Mouse (Mus musculus) erythroblast, embryonic 14.5 days (primary cell): ENCODE data around the gene Rreb1. TPM values are rescaled to one million over a fixed set of nuclear protein-coding genes. Genes with fewer than 3 reads are reported as not detected.
A peak's percentile ranks its signal among the peaks of the same experiment; 100 is the strongest.

Source experiments
- H3K27me3 ChIP-seq: 2 replicates; pipeline ENCODE4 v1.6.1; 2012; ENCODE audit warnings: inconsistent platforms; ENCODE audit not compliant: control insufficient read depth
- H3K36me3 ChIP-seq: 2 replicates; pipeline ENCODE4 v1.6.1; 2012; ENCODE audit warnings: mild to moderate bottlenecking, inconsistent platforms; ENCODE audit not compliant: control insufficient read depth
- H3K4me1 ChIP-seq: 2 replicates; pipeline ENCODE4 v1.6.1; 2012; ENCODE audit warnings: inconsistent platforms; ENCODE audit not compliant: control insufficient read depth
- H3K4me3 ChIP-seq: replicated peaks from 2 replicates; pipeline ENCODE3; 2012; ENCODE audit warnings: moderate library complexity, mild to moderate bottlenecking, inconsistent platforms
- H3K9me3 ChIP-seq: 2 replicates; pipeline ENCODE4 v1.6.1; 2012; ENCODE audit warnings: low read length, inconsistent platforms, mixed read lengths; ENCODE audit not compliant: control insufficient read depth
- GATA1 ChIP-seq: IDR thresholded peaks from 2 replicates; pipeline ENCODE4 v1.6.1; 2012; ENCODE audit warnings: low read length, inconsistent platforms, mixed read lengths
- TAL1 ChIP-seq: IDR thresholded peaks from 3 replicates; pipeline ENCODE4 v1.6.1; 2012; ENCODE audit warnings: low read length, inconsistent platforms, mixed read lengths
- polyA plus RNA-seq: library from polyadenylated mRNA; stranded (reverse); fragments of >175 nt; gene quantifications from 2 replicates; pipeline ENCODE4 v1.2.3, GENCODE M21; 2012

The Rreb1 gene
- polyA plus RNA-seq, 1 experiment, result 0.60 TPM

- TF ChIP-seq TAL1 (no peak), GATA1 (no peak)
- Histone ChIP-seq H3K4me3 (peak overlapping the region; percentile 94), H3K36me3 (no peaks in the 10 kb centered on the region), H3K9me3 (no peaks in the 10 kb centered on the region), H3K27me3 (no peaks in the 10 kb centered on the region), H3K4me1 (peaks cover 50% of the 10 kb centered on the region)
Measured at GRCm38 (mm10) chr13:37824331-37824920, 46.2 kb downstream of the Rreb1 start.

DNA sequence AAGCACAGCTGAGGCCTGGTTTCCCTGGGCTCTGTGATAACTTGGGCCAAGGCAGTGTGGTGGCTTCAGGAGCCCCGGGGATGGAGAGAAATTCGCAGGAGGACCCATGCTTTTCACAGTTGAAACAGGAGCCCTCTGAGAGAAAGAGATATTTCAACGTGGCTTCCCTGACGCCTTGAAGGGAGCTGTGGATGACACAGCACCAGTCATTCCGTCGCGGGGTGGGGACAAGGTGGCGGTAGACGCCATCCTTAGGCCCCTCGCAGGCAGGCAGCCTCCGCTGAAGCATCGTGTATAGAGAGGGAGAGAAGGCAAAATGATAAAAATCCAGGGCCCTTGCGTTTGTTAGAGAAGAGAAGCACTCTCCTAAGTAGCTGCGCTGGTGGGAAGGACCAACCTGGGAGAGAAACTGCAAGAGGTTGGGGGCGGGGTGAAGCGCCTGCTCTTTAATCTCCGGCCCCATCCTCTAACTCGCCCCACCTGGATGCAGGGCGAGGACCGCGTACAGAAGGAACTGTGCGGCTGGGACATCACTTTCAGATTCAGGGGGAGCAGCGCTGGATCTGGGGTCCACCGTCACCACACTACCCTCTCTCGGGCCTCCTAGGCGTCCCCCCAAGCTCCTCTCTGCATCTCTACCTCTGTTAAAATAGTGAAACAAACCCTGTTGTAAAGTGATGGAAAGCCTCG, 46.9 kb downstream of the Rreb1 start:
- Histone ChIP-seq H3K4me1 (peaks cover 50% of the 10 kb centered on the region), H3K36me3 (no peaks in the 10 kb centered on the region), H3K4me3 (peak overlapping the region; percentile 94), H3K9me3 (no peaks in the 10 kb centered on the region), H3K27me3 (no peaks in the 10 kb centered on the region)
- TF ChIP-seq GATA1 (no peak), TAL1 (no peak)

DNA sequence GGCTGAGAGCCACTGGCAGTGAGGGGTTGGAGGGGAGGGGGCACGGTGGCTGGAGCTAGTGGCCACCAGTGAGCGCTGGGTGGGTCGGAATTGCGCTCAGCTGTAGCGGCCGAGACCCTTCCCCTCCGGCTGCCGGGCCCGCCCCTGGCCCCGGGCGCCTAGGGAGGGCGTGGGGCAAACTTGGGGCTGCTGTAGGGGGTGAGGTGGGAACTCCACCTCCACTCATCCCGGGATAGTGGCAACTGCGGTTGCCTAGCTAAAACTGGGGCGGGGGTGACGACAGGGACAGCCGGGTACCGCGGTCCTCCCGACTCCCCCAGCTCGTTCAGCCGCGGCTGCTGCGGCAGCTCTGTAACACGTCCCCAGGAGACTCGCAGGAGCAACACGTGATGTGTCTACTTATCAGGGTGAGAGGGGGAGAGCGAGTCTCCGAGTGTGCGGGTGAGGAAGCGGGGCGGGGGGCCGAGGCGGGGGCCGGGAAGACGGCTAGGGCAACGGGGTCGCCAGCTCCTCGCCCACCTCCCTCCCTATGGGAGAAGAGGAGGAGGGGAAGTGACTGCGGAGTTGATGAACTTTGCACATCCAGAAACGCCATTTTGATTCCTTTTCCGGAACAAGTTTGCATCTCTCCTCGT, 47.6 kb downstream of the Rreb1 start:
- TF ChIP-seq TAL1 (no peak), GATA1 (no peak)
- peak overlapping the region; percentile 94 for H3K4me3 ChIP-seq
- H3K4me1 ChIP-seq, result peaks cover 54% of the 10 kb centered on the region
- H3K36me3 ChIP-seq, result no peaks in the 10 kb centered on the region
- H3K9me3 ChIP-seq, result no peaks in the 10 kb centered on the region
- H3K27me3 ChIP-seq, result no peaks in the 10 kb centered on the region

DNA sequence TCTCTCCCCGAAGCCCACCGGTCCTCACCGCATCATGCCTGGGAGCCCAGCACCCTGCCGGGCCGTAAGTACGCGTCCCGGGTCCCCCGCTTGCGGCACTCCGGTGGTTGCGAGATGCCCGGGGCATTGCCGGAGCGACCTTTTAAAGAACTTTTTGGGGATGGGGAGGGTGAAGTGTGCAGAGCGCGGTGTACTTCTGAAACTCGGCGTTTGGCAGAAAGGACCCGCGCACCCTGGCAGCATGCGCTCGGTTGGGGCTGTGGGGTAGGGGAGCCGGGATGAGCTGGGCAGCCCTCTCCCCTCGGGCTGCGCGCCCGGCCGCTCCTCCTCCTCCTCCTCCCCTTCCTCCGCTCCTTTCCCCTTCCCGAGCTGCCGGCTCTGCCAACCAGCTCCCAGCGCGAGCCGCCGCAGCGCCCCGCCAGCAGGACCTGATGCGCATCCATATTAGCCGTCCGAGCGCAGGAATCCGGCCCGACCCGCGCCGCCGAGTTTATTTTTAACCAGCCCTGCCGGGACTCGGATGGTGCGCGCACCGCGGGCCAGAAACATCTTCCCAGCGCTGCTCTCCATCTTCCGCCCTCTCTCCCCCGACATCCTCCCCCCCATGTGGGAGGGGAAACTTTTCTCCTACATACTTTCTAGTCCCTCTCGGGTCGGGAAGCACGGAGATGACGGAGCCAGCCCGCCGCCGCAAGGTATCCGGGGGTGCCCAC, 48.2 kb downstream of the Rreb1 start:
- Histone ChIP-seq H3K4me1 (peaks cover 58% of the 10 kb centered on the region), H3K27me3 (no peaks in the 10 kb centered on the region), H3K4me3 (peak overlapping the region; percentile 94), H3K36me3 (no peaks in the 10 kb centered on the region), H3K9me3 (no peaks in the 10 kb centered on the region)
- no peak for TF ChIP-seq GATA1
- no peak for TF ChIP-seq TAL1

DNA sequence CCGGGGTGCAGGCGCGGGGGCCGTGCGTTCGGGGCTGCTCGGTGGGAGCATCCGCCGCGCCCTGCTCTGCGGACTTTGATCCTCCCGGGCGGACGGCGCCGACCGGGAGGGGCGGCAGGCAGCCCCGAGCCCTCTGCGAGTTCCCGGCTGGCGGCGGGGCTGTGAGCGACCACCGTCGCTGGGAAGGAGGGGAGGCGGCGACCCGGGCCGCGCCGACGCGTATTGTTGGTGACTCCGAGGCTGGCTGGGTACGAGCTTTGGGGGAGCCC, 48.7 kb downstream of the Rreb1 start:
- Histone ChIP-seq H3K4me1 (peaks cover 63% of the 10 kb centered on the region), H3K4me3 (peak overlapping the region; percentile 94), H3K9me3 (no peaks in the 10 kb centered on the region), H3K36me3 (no peaks in the 10 kb centered on the region), H3K27me3 (no peaks in the 10 kb centered on the region)
- TF ChIP-seq TAL1 (no peak), GATA1 (no peak)

DNA sequence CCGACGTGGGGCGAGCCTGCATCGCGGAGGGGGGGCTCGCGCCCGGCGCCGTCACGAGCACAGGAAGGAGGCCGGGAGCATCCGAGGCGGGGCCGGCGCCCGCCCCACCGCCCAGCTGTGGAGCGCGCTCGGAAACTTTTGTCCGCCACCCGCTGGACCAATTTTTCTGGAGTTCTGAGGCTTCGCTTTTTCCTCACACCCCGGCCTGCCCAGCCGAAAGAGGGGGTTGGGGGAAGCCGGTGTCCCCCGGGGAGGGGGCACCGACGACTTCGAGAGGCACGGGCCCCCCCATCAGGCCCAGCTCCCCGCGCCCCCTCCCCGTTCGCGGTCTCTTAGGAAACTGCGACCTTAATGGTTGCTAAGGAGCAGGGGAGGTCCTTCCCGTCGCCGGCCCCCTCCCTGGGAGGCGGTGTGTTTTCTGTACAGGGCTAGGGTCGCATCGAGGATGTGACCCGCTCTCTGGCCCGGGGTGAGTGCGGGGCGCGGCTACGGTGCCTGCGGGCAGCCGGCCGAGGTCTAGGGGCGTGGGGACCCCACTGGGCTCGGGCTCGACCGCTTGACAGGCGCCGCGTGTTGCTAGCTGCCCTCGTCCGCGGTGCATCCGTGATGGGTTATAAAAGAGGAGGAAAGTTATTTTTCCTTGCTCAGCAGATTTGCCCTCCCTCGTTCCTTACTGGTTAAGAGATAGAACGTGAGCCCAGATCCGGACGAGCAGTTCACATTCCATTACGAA, 49.2 kb downstream of the Rreb1 start:
- Histone ChIP-seq H3K4me3 (peak overlapping the region; percentile 94), H3K9me3 (no peaks in the 10 kb centered on the region), H3K27me3 (no peaks in the 10 kb centered on the region), H3K4me1 (peaks cover 68% of the 10 kb centered on the region), H3K36me3 (no peaks in the 10 kb centered on the region)
- no peak for TF ChIP-seq TAL1
- no peak for TF ChIP-seq GATA1

DNA sequence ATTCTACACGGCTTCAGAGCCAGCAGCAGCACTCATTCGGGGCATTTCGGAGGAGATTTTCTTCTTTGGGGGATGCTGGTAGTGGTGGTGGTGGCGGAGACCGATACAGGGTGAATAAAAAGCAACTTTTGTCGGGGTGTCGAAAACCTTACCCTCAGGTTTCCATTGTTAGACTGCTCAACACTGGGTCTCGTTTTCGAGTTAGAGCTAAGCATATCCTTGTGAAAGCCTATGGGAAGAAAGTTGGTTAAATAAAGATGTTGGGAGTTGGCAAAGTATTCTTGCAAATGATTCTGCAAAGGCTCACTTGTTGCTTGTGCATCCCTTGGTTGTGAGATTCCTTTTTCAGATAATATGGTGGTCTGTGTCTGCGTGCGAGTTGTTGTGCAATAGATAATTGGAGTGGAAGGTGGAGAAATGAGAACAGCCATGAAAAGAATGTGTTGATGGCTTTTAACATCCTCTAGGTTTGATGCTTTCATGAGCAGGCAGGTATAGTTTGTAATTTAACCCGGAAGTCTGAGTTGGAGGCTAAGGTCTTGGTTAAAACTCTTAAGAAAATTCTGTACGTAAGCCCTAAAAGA, 49.9 kb downstream of the Rreb1 start:
- Histone ChIP-seq H3K4me3 (peak overlapping the region; percentile 94), H3K27me3 (no peaks in the 10 kb centered on the region), H3K4me1 (peaks cover 74% of the 10 kb centered on the region), H3K36me3 (no peaks in the 10 kb centered on the region; the same call in 1 of the 2 replicates), H3K9me3 (no peaks in the 10 kb centered on the region)
- TF ChIP-seq GATA1 (no peak), TAL1 (no peak)

DNA sequence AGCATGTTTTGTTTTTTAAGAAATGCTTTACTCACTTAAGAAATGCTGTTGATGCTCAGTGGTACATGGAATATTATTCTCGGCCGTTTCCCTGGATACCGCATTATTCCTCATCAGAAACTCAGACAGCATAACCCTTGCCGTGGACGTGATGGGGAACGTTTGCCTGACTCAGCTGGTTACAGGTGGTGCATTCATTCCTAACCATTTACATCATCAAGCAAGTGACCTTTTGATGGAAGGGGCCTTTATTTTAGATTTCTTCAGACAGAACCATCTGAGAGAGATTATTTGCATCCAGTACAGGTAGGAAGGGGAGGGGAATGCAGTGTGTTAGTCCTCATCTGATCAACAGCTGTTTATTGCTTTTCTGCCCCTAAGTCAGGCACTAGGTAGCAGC, 50.7 kb downstream of the Rreb1 start:
- Histone ChIP-seq H3K27me3 (no peaks in the 10 kb centered on the region), H3K4me3 (no peak overlapping the region), H3K4me1 (peaks cover 81% of the 10 kb centered on the region), H3K9me3 (no peaks in the 10 kb centered on the region), H3K36me3 (peaks cover 2% of the 10 kb centered on the region)
- TF ChIP-seq TAL1 (no peak), GATA1 (no peak)

DNA sequence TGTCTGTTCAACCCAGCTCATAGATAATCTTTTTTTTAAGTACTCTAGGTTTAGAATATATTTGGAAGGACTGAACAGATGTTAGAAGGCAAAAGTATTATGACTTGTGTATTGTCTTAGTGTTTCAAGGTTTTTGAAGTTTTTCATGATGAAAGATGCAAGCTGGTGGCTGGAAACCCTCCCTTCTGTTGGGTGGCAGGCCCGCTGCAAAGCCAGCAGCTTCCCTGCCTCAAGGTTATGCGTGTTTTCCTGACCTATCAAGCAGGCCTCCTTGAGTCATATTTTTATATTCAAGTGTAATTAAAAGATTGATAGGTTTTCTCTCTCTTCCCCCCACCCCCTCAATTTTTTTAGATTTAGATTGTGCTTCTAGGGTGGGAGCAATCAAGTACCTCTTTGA, 52.1 kb downstream of the Rreb1 start:
- no peak overlapping the region for H3K4me3 ChIP-seq
- H3K9me3 ChIP-seq, result no peaks in the 10 kb centered on the region
- H3K36me3 ChIP-seq, result peaks cover 2% of the 10 kb centered on the region
- no peaks in the 10 kb centered on the region for H3K27me3 ChIP-seq
- H3K4me1 ChIP-seq, result peaks cover 71% of the 10 kb centered on the region
- TF ChIP-seq GATA1, result no peak
- TF ChIP-seq TAL1, result no peak
